Mouse (Mus musculus): ENCODE data around the gene Eid2b.
"Not testable (repeated sequence)": the region's sequence is repeated elsewhere in the genome, so short reads cannot be mapped to it uniquely, and the experiment has no call there.

The Eid2b gene

DNA sequence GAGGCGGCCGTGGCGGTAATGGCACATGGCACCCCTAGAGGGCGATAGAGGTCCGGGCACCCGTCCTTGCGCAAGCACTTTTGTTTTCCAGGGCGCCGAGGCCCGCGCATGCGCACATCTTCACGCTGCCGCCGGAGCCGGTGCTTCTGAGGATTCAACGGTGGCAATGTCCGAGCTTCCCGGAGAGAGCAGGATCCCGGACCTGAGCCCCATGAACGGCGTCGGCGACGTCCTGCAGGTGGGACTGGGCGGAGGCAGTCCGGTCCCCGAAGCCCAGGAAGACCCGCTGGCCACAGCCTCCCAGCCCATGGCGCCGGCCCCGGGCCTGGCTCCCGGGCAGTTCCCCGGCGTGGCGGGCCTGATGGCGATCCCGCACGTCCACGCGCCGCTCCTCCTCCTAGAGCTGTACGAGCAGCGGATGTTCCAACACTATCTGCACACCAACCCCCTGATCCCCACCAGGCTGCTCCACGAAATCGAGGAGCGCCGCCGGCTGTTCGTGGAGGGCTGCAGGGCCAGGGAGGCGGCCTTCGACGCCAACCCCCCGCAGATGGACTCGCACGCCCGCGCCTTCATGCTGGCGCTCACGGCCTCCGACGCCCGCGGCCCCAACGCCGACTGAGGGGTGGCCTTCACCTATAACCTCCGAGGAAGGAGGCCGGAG, at the start of gene Eid2b:
Eid2b (plus strand) TSS at position 125 of the 664 bp plus-strand sequence.
- no peaks in the 10 kb centered on the region for H3K27me3 ChIP-seq (ENCODE audit: control insufficient read depth, insufficient read depth, low read length, poor library complexity, severe bottlenecking)
- peak; percentile 96 for DNase-seq (ENCODE audit: low read depth, low spot score)
- no peaks in the 10 kb centered on the region for H3K36me3 ChIP-seq (ENCODE audit: control insufficient read depth, insufficient read depth, low read length, poor library complexity, severe bottlenecking)

DNA sequence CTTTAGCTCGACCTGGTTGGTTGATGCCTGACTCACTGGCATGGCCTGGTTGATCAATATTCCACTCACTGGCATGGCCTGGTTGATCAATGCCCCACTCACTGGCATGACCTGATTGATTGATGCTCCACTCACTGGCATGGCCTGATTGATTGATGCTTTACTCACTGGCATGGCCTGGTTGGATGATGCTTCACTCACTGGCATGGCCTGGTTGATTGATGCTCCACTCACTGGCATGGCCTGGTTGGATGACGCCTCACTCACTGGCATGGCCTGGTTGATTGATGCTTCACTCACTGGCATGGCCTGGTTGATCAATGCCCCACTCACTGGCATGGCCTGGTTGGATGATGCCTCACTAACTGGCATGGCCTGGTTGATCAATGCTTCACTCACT, 33.6 kb upstream of the Eid2b start:
- not testable (repeated sequence) for H3K36me3 ChIP-seq (ENCODE audit: control insufficient read depth, insufficient read depth, low read length, poor library complexity, severe bottlenecking); DNase-seq (ENCODE audit: low read depth, low spot score); H3K27me3 ChIP-seq (ENCODE audit: control insufficient read depth, insufficient read depth, low read length, poor library complexity, severe bottlenecking)

DNA sequence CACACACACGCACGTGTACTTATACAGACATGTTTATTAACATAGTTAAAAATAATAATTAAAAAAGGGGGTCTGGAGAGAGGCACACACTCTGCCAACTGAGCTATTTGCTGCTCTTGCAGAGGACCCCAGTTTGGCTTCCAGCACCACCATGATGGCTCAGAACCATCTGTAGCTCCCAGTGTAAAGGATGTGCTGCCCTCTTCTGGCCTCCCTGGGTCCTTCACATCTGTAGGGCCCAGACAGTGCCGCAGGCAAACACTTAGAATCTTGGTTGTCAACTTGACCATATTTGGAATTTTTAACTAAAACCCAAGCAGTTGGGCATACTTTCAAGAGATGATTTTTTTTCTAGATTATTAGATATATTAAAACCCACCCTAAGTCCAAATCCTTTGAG, 28.6 kb upstream of the Eid2b start:
- no peaks in the 10 kb centered on the region for H3K27me3 ChIP-seq (ENCODE audit: control insufficient read depth, insufficient read depth, low read length, poor library complexity, severe bottlenecking)
- DNase-seq (ENCODE audit: low read depth, low spot score), result no peak
- no peaks in the 10 kb centered on the region for H3K36me3 ChIP-seq (ENCODE audit: control insufficient read depth, insufficient read depth, low read length, poor library complexity, severe bottlenecking)

DNA sequence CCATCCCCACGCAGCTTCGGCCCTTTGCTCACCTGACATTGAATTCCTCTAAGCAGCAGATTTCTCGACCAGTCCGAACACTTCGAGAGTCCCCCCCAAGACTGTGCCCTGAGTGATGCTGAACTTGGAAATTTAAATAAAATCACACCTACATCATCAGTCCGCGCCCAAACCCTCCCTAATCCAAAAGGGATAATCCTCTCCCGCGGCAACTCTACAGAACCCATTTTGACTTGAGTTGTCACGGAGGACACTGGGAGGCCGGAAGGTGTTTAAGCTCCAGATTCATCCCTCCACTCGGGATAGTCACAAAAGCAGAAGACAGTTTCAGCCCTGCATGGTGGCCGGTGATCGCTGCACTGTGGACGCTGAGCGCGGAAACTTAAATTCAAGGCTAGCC, 25.6 kb upstream of the Eid2b start:
- Histone ChIP-seq H3K36me3 (ENCODE audit: control insufficient read depth, insufficient read depth, low read length, poor library complexity, severe bottlenecking) (no peaks in the 10 kb centered on the region), H3K27me3 (ENCODE audit: control insufficient read depth, insufficient read depth, low read length, poor library complexity, severe bottlenecking) (no peaks in the 10 kb centered on the region)

DNA sequence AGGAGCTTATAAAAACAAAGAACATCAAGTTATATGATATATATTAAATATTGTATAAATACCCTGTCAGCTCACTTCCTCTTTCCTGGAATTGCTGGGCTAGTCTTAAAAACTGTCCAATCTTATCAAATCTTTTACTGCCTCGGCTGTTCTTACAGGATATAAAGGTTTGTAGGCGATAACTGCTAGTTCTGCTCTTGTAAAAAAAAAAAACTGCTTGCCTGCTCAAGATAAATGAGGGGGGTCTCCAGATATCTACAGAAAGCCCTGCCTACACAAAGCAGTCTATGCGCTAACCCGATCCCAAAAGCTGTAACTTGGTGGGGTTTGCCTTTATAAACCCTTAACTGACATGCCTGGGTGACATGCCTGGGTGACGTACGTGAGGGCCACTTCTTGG, 22.9 kb upstream of the Eid2b start:
- no peak for DNase-seq (ENCODE audit: low read depth, low spot score)
- Histone ChIP-seq H3K27me3 (ENCODE audit: control insufficient read depth, insufficient read depth, low read length, poor library complexity, severe bottlenecking) (no peaks in the 10 kb centered on the region), H3K36me3 (ENCODE audit: control insufficient read depth, insufficient read depth, low read length, poor library complexity, severe bottlenecking) (no peaks in the 10 kb centered on the region)

More for the DNA sequence above, 25.6 kb upstream of the Eid2b start:
- DNase-seq (ENCODE audit: low read depth, low spot score), result no peak

DNA sequence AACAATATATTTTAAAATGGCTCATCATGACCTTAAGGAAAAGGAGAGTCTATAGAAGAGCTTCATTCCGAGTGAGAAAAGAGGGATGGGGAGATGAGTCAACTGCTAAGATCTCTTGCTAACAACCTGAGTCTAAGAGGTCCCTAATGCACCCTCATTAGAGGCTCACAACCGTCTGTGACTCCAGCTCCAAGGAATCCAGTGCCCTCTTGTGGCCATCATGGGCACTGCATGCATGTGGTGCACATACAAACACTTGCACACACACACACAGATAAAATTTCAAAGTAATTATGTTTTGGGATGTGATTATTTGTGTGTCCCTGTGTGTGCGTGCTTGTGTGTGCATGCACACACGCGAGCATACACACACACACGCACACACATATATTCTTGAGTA, 22.1 kb upstream of the Eid2b start:
- no peaks in the 10 kb centered on the region for H3K27me3 ChIP-seq (ENCODE audit: control insufficient read depth, insufficient read depth, low read length, poor library complexity, severe bottlenecking)
- no peaks in the 10 kb centered on the region for H3K36me3 ChIP-seq (ENCODE audit: control insufficient read depth, insufficient read depth, low read length, poor library complexity, severe bottlenecking)
- DNase-seq (ENCODE audit: low read depth, low spot score), result peak; percentile 24

DNA sequence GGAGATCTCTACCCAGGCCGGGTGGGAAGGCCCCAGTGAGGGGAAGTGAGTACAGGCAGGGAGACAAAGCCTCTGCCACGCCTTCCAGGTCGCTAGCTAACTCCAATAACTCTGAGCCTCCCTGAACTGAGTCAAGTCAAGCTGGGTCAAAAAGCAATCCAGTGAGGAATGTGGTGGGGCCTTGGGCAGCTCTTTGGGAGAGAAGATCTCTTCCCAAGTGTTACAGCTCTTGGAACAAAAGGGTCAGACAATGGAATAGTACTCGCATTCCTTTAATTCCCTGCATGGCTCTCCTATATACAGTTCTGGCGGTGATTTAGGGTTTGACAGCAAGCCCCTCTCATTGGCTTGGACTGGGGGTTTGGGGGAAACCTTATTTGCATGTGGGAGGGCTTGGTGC, 14.7 kb upstream of the Eid2b start:
- Histone ChIP-seq H3K27me3 (ENCODE audit: control insufficient read depth, insufficient read depth, low read length, poor library complexity, severe bottlenecking) (no peaks in the 10 kb centered on the region), H3K36me3 (ENCODE audit: control insufficient read depth, insufficient read depth, low read length, poor library complexity, severe bottlenecking) (no peaks in the 10 kb centered on the region)
- DNase-seq (ENCODE audit: low read depth, low spot score), result no peak

DNA sequence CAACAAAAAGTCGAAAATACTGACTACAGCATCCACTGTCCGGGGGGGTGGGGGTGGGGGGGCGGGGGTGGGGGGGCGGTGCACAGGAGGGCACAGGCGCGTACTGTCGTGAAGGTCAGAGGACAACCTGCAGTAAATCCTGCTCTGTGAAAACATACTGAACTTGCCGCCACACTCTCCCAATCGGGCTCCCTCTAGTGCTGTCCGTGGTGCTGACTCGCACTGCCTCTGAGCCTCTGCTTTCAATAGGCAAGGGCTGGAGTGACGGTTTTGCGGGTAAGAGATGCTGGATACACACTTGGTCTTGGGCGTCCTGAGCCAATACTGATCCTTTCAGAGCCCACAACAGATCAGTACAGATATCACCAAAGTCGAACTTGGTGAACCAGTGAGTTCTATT, 13.8 kb upstream of the Eid2b start:
- H3K27me3 ChIP-seq (ENCODE audit: control insufficient read depth, insufficient read depth, low read length, poor library complexity, severe bottlenecking), result no peaks in the 10 kb centered on the region; the same call in 1 of the 2 replicates
- DNase-seq (ENCODE audit: low read depth, low spot score), result peak; percentile 56
- no peaks in the 10 kb centered on the region for H3K36me3 ChIP-seq (ENCODE audit: control insufficient read depth, insufficient read depth, low read length, poor library complexity, severe bottlenecking)

DNA sequence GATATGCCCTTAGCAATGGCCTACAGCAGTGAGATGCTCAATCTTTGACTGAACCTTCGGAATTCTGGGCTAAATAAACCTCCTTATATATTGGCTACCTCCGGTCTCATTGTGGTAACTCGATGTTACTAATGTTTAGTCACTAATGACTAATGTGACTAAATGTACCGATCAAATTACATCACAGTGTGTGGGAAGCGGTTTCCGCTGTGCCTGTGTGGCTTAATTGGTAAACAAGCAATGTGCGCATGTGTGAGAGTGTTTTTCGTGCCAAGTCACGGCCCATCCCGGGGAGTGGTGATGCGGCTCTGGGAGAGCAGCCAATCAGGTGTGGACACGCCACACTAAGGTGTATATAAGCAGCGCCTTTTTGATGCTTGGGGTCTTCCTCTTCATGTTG, 12.1 kb upstream of the Eid2b start:
- Histone ChIP-seq H3K36me3 (ENCODE audit: control insufficient read depth, insufficient read depth, low read length, poor library complexity, severe bottlenecking) (no peaks in the 10 kb centered on the region), H3K27me3 (ENCODE audit: control insufficient read depth, insufficient read depth, low read length, poor library complexity, severe bottlenecking) (no peaks in the 10 kb centered on the region; the same call in 1 of the 2 replicates)
- DNase-seq (ENCODE audit: low read depth, low spot score), result no peak

DNA sequence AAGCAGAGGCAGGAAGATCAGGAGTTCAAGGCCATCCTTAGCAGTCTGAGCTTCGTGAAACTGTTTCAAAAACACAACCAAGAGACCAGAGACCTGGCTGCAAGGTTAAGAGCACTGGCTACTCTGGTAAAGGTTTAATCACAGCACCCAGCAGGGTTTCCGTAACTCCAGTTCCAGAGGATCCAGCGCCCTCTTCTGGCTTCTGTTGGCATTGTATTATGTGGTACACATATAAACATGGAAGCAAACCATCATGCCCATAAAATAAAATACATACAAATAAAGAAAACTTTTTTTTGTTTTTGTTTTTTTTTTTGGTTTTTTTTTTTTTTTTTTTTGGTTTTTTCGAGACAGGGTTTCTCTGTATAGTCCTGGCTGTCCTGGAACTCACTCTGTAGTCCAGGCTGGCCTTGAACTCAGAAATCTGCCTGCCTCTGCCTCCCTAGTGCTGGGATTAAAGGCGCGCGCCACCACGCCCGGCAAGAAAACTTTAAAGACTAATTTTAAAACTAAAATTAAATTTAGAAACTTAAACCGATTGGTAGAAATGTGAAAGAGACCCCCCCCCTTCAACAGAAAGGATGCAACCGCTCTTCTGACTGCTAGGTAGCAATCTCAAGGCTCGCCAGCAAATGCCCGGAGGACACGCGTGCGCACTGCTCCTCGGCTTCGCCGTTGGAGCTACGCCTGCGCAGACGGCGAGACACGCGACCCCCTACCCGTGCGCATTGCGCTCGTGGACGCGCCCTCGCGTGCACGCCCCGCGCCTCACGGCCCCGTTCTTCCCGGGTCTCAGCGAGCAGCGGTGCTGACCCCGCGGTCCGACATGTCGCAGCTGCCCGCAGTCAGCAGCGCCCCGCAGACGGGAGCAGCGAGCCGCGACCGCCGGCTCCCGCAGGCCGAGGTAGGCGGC, 10.2 kb upstream of the Eid2b start, which contains the start of gene Eid2:
Eid2 (plus strand) TSS at position 753 of the 913 bp plus-strand sequence.
- Histone ChIP-seq H3K27me3 (ENCODE audit: control insufficient read depth, insufficient read depth, low read length, poor library complexity, severe bottlenecking) (no peaks in the 10 kb centered on the region; the same call in 1 of the 2 replicates), H3K36me3 (ENCODE audit: control insufficient read depth, insufficient read depth, low read length, poor library complexity, severe bottlenecking) (no peaks in the 10 kb centered on the region)
- no peak for DNase-seq (ENCODE audit: low read depth, low spot score)

DNA sequence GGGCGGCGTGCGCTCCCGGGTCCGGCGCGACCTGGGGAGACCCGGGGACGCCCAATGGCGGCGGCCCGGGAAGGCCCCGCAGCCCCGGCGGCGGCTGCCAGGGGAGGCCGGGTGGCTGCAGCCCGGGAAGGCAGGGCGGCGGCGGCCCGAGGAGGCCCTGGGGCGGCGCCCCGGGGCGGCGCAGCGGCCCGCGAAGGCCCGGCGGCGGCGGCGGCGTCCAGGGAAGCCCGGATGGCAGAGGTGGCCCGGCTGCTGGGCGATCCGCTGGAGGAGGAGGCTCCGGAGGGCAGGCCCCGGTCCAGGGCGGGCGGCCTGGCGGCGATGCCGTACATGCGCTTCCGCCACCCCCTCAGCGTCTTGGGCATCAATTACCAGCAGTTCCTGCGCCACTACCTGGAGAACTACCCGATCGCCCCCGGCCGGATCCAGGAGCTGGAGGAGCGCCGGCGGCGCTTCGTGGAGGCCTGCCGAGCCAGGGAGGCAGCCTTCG, 9.5 kb upstream of the Eid2b start:
- H3K27me3 ChIP-seq (ENCODE audit: control insufficient read depth, insufficient read depth, low read length, poor library complexity, severe bottlenecking), result no peaks in the 10 kb centered on the region; the same call in 1 of the 2 replicates
- no peak for DNase-seq (ENCODE audit: low read depth, low spot score)
- no peaks in the 10 kb centered on the region for H3K36me3 ChIP-seq (ENCODE audit: control insufficient read depth, insufficient read depth, low read length, poor library complexity, severe bottlenecking)

DNA sequence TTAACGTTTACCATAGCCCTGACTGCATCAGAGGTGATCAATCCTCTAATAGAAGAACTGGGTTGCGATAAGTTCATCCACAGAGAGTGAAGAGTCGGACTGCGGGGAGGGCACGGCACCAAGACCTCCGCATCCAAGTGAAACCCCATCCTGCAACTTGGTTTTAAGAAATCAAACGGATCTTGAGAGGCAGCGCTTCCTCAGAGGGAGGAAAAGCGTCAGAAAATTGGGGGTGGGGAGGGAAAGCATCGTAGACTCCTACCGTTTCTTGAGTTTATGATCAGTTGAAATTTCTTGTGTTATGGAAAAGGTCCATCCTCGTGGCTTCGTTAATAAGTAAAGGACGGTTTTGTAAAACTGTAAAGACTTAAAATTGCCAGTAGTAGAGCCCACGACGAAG, 9.0 kb upstream of the Eid2b start:
- Histone ChIP-seq H3K36me3 (ENCODE audit: control insufficient read depth, insufficient read depth, low read length, poor library complexity, severe bottlenecking) (no peaks in the 10 kb centered on the region), H3K27me3 (ENCODE audit: control insufficient read depth, insufficient read depth, low read length, poor library complexity, severe bottlenecking) (no peaks in the 10 kb centered on the region; the same call in 1 of the 2 replicates)
- DNase-seq (ENCODE audit: low read depth, low spot score), result no peak

DNA sequence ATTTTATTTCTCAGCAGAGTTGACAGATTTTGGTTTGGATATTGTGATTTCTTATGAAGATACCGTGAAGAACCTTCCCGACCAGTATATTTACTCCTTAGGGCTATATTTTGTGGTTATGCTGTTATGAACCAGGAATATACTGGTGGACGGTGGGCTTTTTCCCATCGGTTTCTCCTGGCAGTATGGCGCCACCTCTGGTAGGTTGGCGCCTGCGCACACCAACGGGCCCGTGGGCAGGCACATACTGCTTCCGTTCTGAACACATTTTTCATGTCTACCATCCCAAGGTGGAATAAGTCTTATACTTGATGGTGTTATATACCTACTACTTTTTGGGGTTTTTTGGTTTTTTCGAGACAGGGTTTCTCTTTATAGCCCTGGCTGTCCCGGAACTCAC, 8.2 kb upstream of the Eid2b start:
- no peak for DNase-seq (ENCODE audit: low read depth, low spot score)
- Histone ChIP-seq H3K36me3 (ENCODE audit: control insufficient read depth, insufficient read depth, low read length, poor library complexity, severe bottlenecking) (no peaks in the 10 kb centered on the region), H3K27me3 (ENCODE audit: control insufficient read depth, insufficient read depth, low read length, poor library complexity, severe bottlenecking) (no peaks in the 10 kb centered on the region; the same call in 1 of the 2 replicates)

DNA sequence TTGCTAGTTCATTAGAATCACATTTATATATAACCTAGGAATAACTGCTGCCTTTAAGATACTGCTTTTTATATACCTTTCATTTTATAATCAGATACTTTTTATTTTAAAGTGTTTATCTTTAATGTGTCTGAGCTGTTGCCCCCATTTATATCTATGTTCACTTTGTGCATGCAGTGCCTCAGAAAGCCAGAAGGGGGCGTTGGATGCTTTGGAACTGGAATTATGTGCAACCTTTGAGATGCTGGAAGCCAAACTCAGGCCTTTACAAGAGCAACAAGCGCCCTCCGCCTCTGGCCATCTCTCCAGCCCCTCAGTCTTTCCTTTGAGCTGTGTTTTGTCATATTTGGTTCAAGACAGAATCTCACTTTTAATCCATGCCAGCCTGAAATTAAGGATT, 5.8 kb upstream of the Eid2b start:
- Histone ChIP-seq H3K36me3 (ENCODE audit: control insufficient read depth, insufficient read depth, low read length, poor library complexity, severe bottlenecking) (no peaks in the 10 kb centered on the region), H3K27me3 (ENCODE audit: control insufficient read depth, insufficient read depth, low read length, poor library complexity, severe bottlenecking) (no peaks in the 10 kb centered on the region; the same call in 1 of the 2 replicates)
- DNase-seq (ENCODE audit: low read depth, low spot score), result no peak

DNA sequence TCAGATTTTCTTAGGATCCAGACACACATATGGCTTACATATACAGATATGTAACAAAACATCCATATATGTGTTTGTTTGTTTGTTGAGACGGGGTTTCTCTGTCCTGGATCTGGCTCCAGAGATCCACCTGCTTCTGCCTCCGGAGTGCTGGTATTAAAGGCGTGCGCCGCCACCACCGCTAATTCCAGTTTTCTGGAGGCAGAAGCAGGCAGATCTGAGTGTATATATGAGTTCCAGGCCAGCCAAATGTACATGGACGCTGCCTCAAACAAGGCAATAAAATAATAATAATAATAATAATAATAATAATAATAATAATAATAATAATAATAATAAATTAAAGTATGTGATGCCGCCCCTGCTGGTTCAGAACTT, 313 bp upstream of the Eid2b start:
- no peak for DNase-seq (ENCODE audit: low read depth, low spot score)
- Histone ChIP-seq H3K36me3 (ENCODE audit: control insufficient read depth, insufficient read depth, low read length, poor library complexity, severe bottlenecking) (no peaks in the 10 kb centered on the region), H3K27me3 (ENCODE audit: control insufficient read depth, insufficient read depth, low read length, poor library complexity, severe bottlenecking) (no peaks in the 10 kb centered on the region)

All from splenic B cell, adult 2 months (primary cell).